ENCODE assay signal across 24 mouse cellular contexts in genomic region chr7:26088578-26088977, GRCm38 (mm10). TPM values are rescaled to one million over a fixed set of nuclear protein-coding genes. Genes with fewer than 3 reads are reported as not detected.
"Had no signal": no experiment of that assay in that cellular context is flagged by ENCODE, and none has a peak within 500 bp of the region (broad histone marks: within the 10 kb centered on the region; RNA-seq: fewer than 3 reads in every experiment).

No protein-coding gene starts in this region.

RNA-seq across cellular contexts. Expression of gene Cyp2b13, which starts 27.3 kb away (rescaled TPM):
- total RNA-seq: layer of hippocampus, adult 8-10 months; layer of hippocampus, postnatal 10 days; layer of hippocampus, postnatal 36 days; left cerebral cortex, adult 2 months; left cerebral cortex, postnatal 10 days; left cerebral cortex, postnatal 36 days; monocyte, adult 5-6 weeks had no signal
- polyA plus RNA-seq: inflammation-experienced regulatory T-cells, adult 6 months; intestine, embryonic 16.5 days; kidney, embryonic 14.5 days; kidney, postnatal 0 days; large intestine, adult 2 months; limb, embryonic 11.5 days; limb, embryonic 14.5 days; liver, embryonic 11.5 days; lung, adult 2 months; lung, postnatal 0 days; midbrain, embryonic 10.5 days; midbrain, embryonic 13.5 days; midbrain, embryonic 16.5 days; neural tube, embryonic 13.5 days; spleen, adult 2 months; stomach, embryonic 16.5 days; thymus, adult 2 months had no signal
